Mouse (Mus musculus): ENCODE data around the gene A630010A05Rik. TPM values are rescaled to one million over a fixed set of nuclear protein-coding genes. Genes with fewer than 3 reads are reported as not detected.
"Not testable (repeated sequence)": the region's sequence is repeated elsewhere in the genome, so short reads cannot be mapped to it uniquely, and the experiment has no call there.

A630010A05Rik gene
- not detected in 2 replicates for polyA plus RNA-seq (2015; fragmentation: Nextera tagmentation; extraction: Ambion mirVana)

- no peak for DNase-seq (ENCODE audit: low spot score)
Measured at GRCm38 (mm10) chr16:14562017-14562416, at the start of gene A630010A05Rik. A630010A05Rik (plus strand) TSS chr16:14562317.

GRCm38 (mm10) chr16:14535766-14536165 lies 26.4 kb upstream of the A630010A05Rik start:
- no peak for DNase-seq (ENCODE audit: low spot score)

- DNase-seq (ENCODE audit: low spot score) = not testable (repeated sequence)
Measured at GRCm38 (mm10) chr16:14557191-14557590, 4.9 kb upstream of the A630010A05Rik start.

Other genes with a start within 250 kb of the A630010A05Rik start
- gene Fopnl, start 244.9 kb upstream of the A630010A05Rik start, polyA plus RNA-seq (2015; fragmentation: Nextera tagmentation; extraction: Ambion mirVana) = 155 and 171 TPM in 2 replicates
- gene Abcc1, start 200.8 kb upstream of the A630010A05Rik start, polyA plus RNA-seq (2015; fragmentation: Nextera tagmentation; extraction: Ambion mirVana) = 6.4 and 7.6 TPM in 2 replicates

Measured in thymus, postnatal 0 days (tissue).